Mouse (Mus musculus): ENCODE measurements around the gene Zfp800.

Zfp800 gene

DNA sequence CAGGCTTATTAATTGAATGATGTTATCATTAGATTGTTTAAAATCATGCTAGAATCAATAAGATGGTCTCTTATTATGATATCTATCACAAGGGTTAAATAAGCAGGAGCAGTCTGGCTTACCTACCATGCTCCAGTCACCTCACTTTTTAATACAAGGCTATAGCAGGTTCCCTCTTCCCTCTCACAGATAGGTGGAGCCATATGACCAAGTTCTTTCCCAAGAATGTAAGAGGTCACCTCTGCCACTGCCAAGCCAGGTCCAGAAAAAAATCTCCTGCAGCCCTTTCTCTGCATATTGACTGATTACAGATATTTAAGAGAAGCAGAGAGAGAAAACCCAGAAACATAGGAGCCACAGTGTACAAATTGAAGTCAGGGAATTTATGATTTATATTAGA, 88.1 kb downstream of the Zfp800 start:
- peak in 1 of 2 experiments; percentile 9 for DNase-seq

DNA sequence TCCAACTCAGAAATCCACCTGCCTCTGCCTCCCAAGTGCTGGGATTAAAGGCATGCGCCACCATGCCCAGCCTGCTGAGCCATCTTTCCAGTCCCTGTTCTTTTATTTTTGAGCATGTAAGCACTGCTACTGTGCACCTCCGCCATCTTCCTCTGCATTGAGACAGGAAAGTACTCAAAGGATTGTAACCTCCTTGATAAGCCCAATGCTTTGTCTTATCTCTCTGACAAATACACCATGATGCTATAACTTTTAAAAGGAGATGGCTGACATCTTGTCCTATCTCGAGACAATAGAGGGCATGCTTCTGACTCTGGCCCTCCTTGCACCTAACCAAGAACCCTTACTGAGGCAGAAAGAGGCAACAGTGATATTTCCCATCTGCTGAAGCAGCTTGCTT, 88.9 kb downstream of the Zfp800 start:
- DNase-seq, result no peak

DNA sequence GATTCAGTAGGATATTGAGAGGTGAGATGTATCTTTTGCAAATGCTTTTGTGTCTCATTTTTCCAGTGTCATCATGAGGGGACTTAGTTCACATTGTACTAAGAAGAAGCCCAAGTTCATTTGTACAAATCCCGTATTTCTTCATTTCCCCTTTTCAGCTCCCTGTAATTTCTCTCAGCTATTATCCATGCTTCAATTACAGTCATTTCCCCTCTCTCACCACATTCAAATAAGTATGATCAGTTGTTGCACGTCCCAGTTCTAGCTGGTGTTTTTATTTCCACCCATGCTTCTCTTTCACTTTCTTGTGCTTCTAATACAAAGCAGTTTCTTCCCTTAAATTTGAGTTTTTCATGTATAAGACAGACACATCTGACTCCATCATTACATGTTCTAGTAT, 91.1 kb downstream of the Zfp800 start:
- no peak for DNase-seq

DNA sequence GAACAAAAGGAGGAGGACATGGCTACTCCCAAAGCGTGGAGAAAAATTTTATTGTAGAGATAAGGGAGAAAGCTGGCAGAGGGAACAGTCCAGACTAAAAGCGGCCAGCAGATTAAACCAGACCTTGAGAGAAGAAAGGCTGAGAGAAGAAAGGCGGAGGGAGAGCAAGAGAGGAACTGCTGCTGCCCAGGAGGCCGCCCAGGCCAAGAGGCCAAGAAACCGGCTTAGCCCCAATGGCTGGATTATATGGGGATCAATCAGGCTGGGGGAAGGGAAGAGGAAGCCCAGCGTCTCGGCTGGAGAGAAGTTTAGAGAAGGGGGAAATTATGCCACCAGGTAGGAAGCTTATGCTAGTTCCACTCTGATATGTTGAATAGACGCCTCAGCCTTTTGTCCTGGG, 101.5 kb downstream of the Zfp800 start:
- no peak for DNase-seq

DNA sequence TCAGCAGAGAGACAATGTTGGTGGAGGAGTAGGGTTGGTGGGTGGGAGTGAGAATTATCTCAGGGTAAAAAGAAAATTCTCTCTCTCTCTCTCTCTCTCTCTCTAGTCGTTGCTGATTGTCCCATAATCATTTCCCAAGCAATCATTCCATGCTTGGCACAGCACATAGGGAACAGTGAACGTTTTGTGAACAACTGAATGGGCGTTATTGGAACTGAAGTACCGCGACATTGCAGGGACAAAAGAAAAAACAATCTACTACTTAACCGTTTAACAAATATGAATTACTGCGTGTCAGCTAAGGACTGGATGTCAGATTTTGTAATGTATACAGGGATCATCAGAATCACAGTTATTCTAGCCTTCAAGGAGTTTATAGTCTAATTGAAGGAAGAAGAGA, 102.2 kb downstream of the Zfp800 start:
- DNase-seq, result no peak

DNA sequence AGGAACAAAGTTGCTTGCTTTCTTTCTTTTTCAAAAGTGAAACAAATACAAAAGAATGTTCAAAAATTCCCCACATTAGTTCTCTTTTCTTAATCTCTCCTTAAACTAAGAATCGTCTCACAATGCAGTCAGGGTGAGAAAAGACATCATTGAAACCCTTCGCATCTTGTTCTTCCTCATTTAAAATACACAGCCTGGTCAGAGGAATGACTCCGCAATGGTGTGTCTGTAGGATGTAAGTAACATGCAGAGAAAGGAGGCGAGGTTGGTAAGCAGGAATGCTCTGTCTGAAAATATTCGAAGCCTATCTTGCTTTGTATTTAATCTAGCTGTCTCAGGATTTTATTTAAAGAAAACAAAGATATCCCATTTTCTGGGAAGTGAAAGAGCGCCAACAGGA, 105.0 kb downstream of the Zfp800 start:
- DNase-seq, result no peak

DNA sequence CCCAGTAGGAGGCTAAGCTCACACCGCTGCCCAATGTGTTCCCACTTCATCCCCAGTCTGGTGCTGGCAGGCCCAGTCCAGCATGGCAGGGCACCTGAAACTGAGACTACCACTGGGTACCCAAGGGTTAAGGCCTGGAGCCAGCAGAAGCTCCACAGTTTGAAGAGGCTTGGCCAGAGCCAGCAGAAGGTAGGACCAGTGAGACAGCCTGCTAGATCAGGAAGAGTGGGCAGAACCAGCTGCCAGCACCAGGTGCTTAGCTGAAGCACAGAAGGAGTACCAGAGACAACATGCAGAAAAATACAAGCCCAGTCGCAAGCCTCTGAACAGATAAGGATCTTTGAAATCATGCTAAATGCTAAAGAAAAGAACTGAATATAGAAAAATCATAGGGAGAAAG, 117.9 kb downstream of the Zfp800 start:
- DNase-seq, result no peak

DNA sequence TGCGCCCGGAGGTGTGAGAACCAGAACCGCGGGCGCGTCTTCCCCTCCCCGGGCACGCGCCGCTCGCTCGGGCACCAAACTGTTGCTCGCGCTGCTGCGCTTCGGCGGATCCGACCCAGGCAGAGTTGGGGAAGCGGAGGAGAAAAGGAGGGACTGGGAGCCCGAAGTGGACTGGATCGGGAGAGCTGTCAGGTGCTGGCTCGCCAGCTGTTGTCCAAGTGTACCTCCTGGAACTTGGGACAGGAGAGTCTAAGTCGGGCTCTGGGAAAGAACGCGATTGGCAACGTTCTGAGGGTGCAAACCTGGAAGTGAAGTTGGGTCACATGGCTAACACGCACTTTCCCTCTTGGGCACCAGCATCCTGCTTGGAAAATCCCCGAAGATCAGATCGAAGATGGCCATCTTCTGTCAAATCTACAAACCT, 135.6 kb downstream of the Zfp800 start:
- no peak for DNase-seq

DNA sequence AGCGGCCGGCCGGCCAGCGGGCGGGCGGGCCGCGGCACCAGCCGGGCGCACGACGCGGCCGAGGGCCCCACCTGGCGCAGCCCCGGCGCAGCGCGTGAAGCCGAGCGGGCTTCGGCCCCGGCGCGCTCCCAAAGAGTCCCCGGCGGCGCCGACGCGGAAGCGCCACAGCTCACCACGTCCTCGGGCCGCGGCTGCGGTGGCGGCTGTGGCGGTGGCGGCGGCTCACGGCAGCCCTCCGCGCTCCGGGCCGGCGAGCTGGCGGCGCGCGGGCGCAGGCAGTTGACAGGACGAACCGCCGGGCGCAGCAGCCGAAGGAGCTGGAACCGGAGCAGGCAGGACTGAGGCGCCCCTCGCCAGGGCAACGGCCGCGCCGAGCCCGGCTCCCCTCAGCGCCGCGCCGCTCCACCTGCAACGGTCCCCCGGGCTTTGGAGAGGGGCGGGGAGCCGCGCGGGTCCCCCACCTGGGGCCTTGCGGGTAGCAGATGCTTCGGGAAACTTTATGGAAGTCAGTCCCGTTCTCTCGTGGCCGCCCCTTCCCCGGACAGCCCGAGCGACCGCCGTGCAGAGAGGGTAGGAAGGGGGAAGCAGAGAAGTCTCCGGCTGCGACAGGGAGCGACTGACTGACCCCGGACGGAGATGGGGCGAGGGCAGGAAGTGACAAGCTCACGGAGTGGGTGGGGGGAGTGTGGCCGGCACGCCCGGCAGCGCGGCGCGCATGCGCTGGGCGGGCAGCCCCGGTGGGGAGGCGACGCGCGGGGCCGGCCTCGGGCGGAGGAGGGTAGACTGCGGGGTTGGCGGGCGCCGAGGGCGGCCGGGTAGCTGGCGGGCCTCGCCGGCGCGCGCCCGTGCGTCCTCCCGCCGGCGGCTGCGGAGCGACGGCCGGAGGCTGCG, 136.3 kb downstream of the Zfp800 start:
- peak; percentile 89 to 96 for DNase-seq

DNA sequence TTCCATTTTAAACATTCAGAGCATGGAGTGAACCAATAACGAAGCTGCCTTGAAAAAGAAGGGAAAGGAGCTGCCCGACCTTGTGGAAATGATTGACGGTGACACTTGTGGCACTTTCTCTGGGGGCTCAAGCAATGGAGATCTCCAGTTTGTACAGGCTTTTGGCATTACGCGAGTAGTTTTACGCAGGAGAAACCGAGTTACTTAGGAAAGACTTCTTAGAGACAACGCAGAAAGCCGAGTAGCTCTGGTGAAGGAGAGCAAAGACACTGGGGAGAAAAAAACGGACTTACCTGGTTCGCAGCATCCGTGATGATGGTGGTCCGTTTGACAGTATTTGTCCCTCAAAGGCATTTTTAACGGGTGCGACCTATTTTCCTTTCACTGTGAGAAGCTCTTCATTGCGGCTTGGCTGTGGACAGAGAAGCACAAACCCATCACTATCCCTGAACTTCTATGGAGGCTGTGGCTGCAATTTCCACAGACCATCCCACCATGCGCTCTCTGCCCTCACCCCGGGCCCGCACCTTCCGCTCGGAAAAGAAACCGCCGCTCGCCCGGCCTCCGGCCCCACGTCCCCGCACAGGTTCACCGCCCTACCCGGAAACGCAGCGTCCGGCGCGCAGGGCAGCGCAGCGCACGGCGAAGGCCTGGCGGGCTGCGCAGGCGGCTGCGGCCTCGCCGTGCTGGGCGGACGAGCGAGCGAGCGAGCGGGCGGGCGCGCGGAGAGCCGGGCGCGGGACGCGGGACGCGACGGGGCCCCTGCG, 137.2 kb downstream of the Zfp800 start:
- peak; percentile 20 to 61 for DNase-seq

DNA sequence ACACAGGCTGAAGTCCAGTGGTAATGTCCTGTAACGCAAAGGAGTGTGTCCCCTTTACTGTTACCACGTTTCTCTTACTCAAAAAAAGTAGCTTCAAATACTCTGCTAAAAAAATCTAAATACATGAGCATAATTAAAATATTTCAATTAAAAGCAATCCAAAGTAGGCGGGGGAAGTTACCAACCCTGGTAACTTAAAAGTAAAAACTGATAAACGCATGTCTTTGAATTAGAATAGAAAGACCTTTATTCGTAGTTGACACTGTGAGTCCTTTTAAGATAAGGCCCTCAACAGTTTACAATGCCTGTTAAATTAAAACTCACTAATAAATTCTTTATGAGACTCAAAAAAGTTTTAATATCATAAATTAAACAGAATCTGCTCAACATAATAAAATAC, 138.1 kb downstream of the Zfp800 start:
- DNase-seq, result no peak

DNA sequence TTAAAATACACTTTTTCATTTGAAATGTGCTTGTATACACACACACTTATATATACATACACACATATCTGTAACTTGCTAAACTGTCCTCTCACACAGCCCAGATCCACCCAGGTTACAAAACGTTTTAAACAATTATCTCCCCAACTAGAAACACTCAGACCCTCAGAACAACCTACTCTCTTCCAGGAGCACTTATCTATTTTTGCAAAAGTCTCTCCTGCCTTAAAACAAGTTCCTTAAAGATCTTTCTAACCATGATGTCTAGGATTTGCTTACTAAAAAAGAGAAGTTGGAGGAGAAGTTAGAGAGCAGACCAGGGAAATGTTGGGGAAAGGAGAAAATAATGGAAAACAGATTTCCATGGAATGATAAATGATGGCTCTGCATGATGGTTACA, 139.4 kb downstream of the Zfp800 start:
- no peak for DNase-seq

DNA sequence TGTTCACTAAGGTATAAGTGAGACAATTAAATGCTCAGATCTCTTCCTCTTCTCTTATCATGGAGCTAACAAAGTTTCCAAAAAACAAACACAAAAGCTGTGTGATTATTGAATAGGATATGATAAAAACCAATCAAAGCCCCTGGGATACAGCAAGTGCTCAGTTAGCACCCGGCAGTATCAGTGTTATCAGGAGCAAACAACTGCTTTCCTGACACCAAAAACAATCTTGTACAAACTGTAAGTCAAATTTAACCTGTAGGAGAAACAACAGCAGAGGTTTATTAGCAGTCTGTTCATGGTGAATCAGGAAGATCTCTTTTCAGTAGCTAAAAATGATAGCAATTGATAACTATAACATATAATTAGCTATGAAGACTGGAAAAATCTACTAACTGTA, 140.0 kb downstream of the Zfp800 start:
- no peak for DNase-seq

DNA sequence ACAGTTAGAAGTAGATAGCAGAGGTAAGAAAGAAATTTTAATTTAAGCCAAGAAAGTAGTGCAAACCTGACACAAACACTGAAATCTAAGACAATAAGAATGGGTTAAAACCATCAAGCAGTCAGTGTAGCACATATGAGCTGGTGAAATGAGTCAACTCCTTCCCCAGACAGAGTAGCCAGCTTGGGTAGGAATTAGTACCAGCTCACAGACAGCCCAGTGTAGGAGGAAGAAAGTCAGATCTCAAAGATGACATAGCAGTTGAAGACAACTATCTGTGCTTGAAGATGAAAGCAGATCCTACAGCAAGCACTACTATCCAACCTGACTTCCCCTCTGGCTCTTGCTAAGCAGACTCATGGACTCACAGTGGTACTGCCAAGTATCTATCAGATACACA, 145.0 kb downstream of the Zfp800 start:
- DNase-seq, result no peak

DNA sequence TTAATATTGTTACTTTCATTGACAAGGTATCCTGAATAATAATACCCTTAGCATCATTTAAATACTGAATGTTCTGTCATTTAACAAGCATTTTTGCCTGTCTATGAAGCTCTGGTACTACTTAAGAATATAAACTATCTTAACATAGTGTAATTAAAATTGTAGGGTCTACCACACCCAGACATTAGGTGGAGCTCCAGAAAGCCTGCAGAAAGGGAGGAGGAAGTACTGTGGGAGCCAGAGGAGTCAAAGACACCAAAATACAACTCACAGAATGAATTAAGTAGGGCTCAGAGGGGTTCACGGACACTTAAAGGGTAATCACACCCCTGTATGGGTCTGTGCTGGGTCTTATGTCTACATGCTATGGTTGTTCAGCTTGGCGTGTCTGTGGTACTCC, 149.6 kb downstream of the Zfp800 start:
- DNase-seq, result no peak

DNA sequence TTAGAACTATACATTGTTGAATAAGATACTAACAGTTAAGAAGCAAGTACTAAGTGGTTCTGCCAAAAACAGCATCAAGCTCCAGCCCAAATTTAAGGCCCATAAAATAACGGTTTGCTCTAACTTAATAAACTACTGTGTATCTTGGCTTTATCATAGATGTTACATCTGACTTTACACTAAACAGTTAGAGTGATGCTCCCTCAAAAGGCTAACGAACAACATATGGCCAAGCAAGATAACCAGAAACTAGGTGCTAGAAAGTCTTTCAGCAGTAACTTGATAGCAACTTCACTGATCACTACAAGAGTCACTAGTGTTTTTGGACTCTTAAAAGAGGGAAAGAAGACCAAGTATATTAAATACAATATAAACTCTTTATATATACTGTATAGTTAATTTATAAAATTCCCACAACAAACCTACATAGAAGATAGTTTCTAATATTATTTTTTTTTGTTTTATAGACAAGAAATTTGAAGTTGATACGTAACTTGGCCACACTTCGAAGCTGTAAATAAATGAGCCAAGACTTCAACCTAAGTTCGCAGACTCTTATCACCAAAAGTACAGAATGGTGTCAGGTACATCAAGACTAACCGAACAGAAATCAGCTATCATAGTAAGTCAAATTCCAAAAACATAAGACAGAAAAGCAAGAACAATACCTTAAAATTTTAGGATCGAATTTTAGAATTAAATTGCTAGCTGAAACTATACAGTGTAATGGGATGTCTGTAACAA, 165.0 kb downstream of the Zfp800 start:
- DNase-seq, result no peak

DNA sequence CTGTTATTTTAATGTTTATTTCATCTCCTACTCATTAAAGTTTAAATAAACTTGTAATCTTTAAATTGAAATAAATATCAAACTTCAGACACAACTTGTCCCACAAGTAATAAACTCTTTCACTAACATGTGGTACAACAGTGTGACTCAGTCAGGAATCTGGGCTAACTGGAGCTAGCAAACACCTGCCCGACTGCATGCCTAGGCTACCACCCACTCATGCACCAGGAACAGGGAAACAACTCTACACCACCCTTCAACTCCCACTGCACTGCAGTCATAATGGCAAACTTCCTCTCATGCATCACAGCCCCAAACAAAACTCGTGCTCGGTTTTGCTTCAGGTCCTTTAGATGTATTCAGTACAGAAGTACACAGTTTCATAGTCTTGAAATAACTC, 169.7 kb downstream of the Zfp800 start:
- no peak for DNase-seq

DNA sequence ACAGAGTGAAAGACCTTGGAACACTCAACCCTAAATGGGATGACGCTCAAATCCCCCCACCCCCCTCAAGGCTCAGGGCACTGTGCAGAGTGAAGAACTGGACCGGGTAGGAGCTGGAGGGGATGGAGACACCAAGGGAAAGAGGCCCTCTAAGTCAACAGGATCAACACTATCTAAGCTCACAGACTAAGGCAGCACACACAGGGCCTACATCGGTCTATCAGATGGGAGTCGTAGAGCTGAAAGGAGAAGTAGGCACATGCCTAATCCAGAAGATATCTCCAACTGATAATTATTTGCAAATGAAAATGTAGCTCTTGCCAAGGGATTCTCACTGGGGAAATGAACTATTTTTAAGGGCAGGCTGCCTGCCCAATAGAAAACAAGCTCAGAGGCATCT, 176.8 kb downstream of the Zfp800 start:
- no peak for DNase-seq

DNA sequence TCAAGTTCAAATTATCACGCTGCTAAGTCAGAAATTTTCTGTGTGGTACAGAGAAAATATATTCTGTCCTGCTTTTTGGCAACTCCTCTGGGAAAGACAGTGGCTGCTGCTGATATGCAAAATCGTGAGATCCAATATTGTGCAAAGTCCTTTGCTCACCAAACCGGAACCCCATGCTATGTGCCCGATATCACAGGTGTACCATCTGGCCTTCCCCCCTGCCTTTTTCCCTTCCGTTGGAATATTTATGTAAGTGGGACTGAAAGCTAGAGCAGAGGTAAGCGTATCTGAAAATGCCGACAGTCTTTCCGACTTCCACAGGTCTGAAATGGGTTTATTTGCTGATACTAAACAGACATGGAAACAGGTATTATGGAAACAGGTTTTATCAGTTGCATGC, 179.4 kb downstream of the Zfp800 start:
- no peak for DNase-seq

DNA sequence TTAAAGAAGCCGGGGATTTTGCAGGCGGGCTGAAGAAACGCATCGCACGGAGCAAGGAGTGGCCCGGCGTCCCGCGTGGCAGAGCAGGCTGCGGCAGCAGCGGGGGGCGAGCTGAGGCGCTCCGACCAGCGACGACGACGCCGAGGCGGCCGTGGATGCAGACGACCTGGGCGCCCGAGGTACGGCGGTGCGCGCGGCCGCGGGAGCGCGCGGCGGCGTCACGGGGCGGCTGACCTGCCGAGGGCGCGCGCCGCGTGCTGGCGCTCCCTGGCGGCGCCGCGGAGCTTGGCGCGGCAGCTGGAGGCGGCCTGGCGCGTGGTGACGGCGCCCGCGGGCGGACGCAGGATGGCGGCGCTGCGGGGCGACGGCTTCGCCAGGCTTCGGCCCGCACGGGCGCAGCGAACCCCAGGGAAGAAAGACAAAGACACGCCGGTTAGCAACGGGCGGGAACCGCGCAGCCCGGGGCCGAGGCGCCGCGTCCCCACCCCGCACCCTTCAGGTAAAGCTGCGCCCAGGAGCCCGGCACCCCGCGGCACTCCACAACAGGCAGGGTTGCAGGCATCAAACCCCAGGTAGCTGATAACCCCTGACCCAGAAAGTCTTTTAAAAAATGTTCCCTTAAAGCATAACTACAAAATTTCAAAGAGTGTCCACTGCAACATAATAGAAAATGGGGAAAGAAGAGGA, 182.4 kb downstream of the Zfp800 start:
- peak; percentile 59 to 81 for DNase-seq

DNA sequence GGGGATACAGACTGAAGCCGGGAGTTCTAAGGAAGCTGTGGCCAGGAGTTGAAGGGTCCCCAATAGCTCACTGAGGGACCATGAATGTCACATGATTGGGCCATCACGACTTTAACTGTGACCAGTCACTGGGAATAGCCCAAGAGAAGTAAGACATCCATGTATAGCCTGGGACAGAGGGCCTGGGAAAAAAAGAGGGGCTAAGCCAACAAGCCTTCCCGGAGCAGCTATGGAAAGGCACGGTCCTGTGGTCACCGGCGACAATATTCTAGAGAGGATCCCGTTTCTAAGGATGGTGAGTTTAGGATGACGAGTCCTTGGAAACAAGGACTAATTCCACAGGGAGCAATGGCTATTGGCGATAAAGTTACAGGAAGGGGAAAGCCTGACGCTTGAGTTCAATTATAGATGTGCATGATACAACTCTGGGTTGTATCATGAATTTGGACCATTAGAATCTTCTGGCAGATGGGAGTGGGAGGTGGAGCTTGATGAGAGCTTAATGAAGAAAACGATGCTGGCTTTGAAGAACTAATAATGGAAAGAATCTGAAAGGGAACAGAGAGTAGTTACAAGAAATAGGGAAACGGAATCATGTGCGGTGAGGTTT, 183.0 kb downstream of the Zfp800 start:
- DNase-seq, result no peak

DNA sequence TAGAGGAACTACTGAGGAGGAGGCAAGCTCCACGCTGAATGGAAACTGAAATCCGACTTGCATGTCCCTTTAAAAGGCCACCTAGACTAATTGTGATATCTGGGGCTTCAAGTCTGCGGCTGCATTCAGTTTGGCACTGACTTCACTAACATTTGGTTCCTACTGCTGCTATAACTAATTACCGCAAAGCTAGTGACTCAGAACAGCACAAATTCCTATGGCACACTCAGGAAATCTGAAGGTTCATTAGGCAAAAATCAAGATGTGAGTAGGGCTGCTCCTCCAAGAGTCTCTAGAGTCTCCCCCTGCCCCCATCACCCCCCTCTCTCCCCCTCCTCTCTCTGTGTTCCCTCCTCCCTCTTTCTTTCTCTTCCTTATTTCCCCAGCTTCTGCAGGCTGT, 194.4 kb downstream of the Zfp800 start:
- no peak for DNase-seq
